8 mouse cellular contexts compared by ENCODE assay signal in genomic region chr13:47104146-47104545, GRCm38 (mm10). TPM values are rescaled to one million over a fixed set of nuclear protein-coding genes. Genes with fewer than 3 reads are reported as not detected.
DNase-seq lines count a peak whose midpoint lies in the region; ATAC-seq and TF ChIP-seq lines count a peak whose summit lies in the region.

No protein-coding gene starts in this region.

- H3K27ac ChIP-seq in heart, adult 2 months = no peak overlapping the region
- peak overlapping the region; percentile 26; the same call in 1 of the 2 replicates for H3K27ac ChIP-seq in hindbrain, embryonic 10.5 days
- peak overlapping the region; percentile 46 for H3K27ac ChIP-seq in liver, embryonic 16.5 days (ENCODE audit: low read length)

- H3K27me3 ChIP-seq in heart, adult 2 months (ENCODE audit: control insufficient read depth, insufficient read depth, low read length) = no peaks in the 10 kb centered on the region
- H3K27me3 ChIP-seq in hindbrain, embryonic 10.5 days (ENCODE audit: insufficient read depth, poor library complexity, severe bottlenecking) = no peaks in the 10 kb centered on the region
- no peaks in the 10 kb centered on the region for H3K27me3 ChIP-seq in liver, embryonic 16.5 days (ENCODE audit: control insufficient read depth, insufficient read depth, low read depth, low read length)

- no peak overlapping the region for H3K9ac ChIP-seq in heart, adult 2 months (ENCODE audit: low read depth, low read length)
- H3K9ac ChIP-seq in liver, embryonic 16.5 days (ENCODE audit: low read depth, low read length) = peak overlapping the region; percentile 99

- no peak for ATAC-seq in liver, embryonic 16.5 days (ENCODE audit: low read depth)
- ATAC-seq in megakaryocyte progenitor cell, adult 5-6 weeks (replicated peaks; ENCODE audit: poor library complexity) = no peak

- TF ChIP-seq EP300 in heart, adult 2 months (IDR thresholded peaks at IDR 0.05; ENCODE audit: insufficient read depth, low read depth, low read length) = no peak

- intact Hi-C loops in heart, adult 2 months (cut with DNase I) = no loop called here
- intact Hi-C loops in heart, postnatal 36 days (cut with DNase I) = no loop called here

- H3K4me2 ChIP-seq in liver, embryonic 16.5 days (ENCODE audit: low read depth, low read length) = peak overlapping the region; percentile 80

- peaks cover 7% of the 10 kb centered on the region for H3K4me1 ChIP-seq in heart, adult 2 months (ENCODE audit: control insufficient read depth, insufficient read depth, low read length)
- H3K4me1 ChIP-seq in hindbrain, embryonic 10.5 days (replicated peaks) = peaks cover 29% of the 10 kb centered on the region
- peaks cover 32% of the 10 kb centered on the region for H3K4me1 ChIP-seq in liver, embryonic 16.5 days (ENCODE audit: control insufficient read depth, low read depth, low read length)

- peak overlapping the region; percentile 92; the same call in 1 of the 2 replicates for H3K4me3 ChIP-seq in heart, adult 2 months
- H3K4me3 ChIP-seq in hindbrain, embryonic 10.5 days = peak overlapping the region; percentile 99
- H3K4me3 ChIP-seq in liver, embryonic 16.5 days (ENCODE audit: low read depth, low read length) = peak overlapping the region; percentile 86

- no peak for TF ChIP-seq CTCF in heart, adult 2 months (IDR thresholded peaks at IDR 0.05)

- H3K9me3 ChIP-seq in hindbrain, embryonic 10.5 days = no peaks in the 10 kb centered on the region
- no peaks in the 10 kb centered on the region for H3K9me3 ChIP-seq in liver, embryonic 16.5 days (replicated peaks; ENCODE audit: control insufficient read depth, low read length)

- no peaks in the 10 kb centered on the region; the same call in 1 of the 2 replicates for H3K79me2 ChIP-seq in heart, adult 2 months (replicated peaks; ENCODE audit: control insufficient read depth, insufficient read depth, low read length)

- H3K36me3 ChIP-seq in heart, adult 2 months (ENCODE audit: control insufficient read depth, insufficient read depth, low read length) = peaks cover 9% of the 10 kb centered on the region; the same call in 1 of the 2 replicates
- H3K36me3 ChIP-seq in hindbrain, embryonic 10.5 days = peaks cover 40% of the 10 kb centered on the region
- H3K36me3 ChIP-seq in liver, embryonic 16.5 days (ENCODE audit: control insufficient read depth, insufficient read depth) = peaks cover 31% of the 10 kb centered on the region

- DNase-seq in heart, adult 2 months = no peak
- no peak for DNase-seq in heart, postnatal 36 days
- DNase-seq in CD4-positive helper T cell, adult 2 months (ENCODE audit: low read depth, low spot score) = peak; percentile 49
- DNase-seq in hindbrain, embryonic 10.5 days (ENCODE audit: low spot score) = no peak
- no peak for DNase-seq in spleen, adult 12 weeks (ENCODE audit: low spot score)
- no peak for DNase-seq in gastrocnemius, postnatal 25 days

- 44% methylated on average over 2 of the region's 2 CpGs for WGBS in heart, adult 2 months
- WGBS in hindbrain, embryonic 10.5 days = 16% methylated on average over 2 of the region's 2 CpGs
- 21% methylated on average over 2 of the region's 2 CpGs for WGBS in liver, embryonic 16.5 days (ENCODE audit: insufficient replicate concordance)

- no peak for TF ChIP-seq POLR2A in heart, adult 2 months (IDR thresholded peaks at IDR 0.05; ENCODE audit: insufficient read depth, low read depth, low read length)

RNA-seq across cellular contexts. Expression of gene Dek, which starts 1.9 kb away (rescaled TPM):
- 10 to 100 TPM; 32.1 to 32.6 TPM for total RNA-seq in heart, adult 2 months (2021)
- polyA plus RNA-seq in heart, adult 2 months (2012; rRNA removed) = 7.4 and 8.9 TPM in 2 replicates
- 10 to 100 TPM; 32.4 to 38.7 TPM for total RNA-seq in heart, postnatal 36 days (2021)
- 222 and 348 TPM in 2 replicates for polyA plus RNA-seq in hindbrain, embryonic 10.5 days (2016; fragmentation: Nextera tagmentation; extraction: Ambion mirVana)
- 294 and 338 TPM in 2 replicates for polyA plus RNA-seq in liver, embryonic 16.5 days (2015; fragmentation: Nextera tagmentation; extraction: Ambion mirVana)
- total RNA-seq in megakaryocyte progenitor cell, adult 5-6 weeks (2015) = 470 TPM in 2 replicates
- 476 and 558 TPM in 2 replicates for total RNA-seq in megakaryocyte progenitor cell, adult 5-6 weeks (2017)
- 10 to 100 TPM; 30.2 to 31.3 TPM for total RNA-seq in gastrocnemius, postnatal 25 days (2021)

RNA-seq across cellular contexts. Expression of gene Rnf144b, which starts 18.3 kb away (rescaled TPM):
- 10 to 100 TPM; 18.1 to 31.0 TPM for total RNA-seq in heart, adult 2 months (2021)
- 8.0 and 12.2 TPM in 2 replicates for polyA plus RNA-seq in heart, adult 2 months (2012; rRNA removed)
- total RNA-seq in heart, postnatal 36 days (2021) = 10 to 100 TPM; 15.2 to 34.7 TPM
- polyA plus RNA-seq in hindbrain, embryonic 10.5 days (2016; fragmentation: Nextera tagmentation; extraction: Ambion mirVana) = 0.46 and 0.82 TPM in 2 replicates
- polyA plus RNA-seq in liver, embryonic 16.5 days (2015; fragmentation: Nextera tagmentation; extraction: Ambion mirVana) = 2.4 and 2.5 TPM in 2 replicates
- 7.0 and 10.6 TPM in 2 replicates for total RNA-seq in megakaryocyte progenitor cell, adult 5-6 weeks (2015)
- total RNA-seq in megakaryocyte progenitor cell, adult 5-6 weeks (2017) = 7.4 and 10.8 TPM in 2 replicates
- 10 to 100 TPM; 11.3 to 12.3 TPM for total RNA-seq in gastrocnemius, postnatal 25 days (2021)

RNA-seq across cellular contexts. Expression of gene Tpmt, which starts 59.6 kb away (rescaled TPM):
- total RNA-seq in heart, adult 2 months (2021) = 1 to 10 TPM; 3.0 to 6.6 TPM
- 3.1 and 4.2 TPM in 2 replicates for polyA plus RNA-seq in heart, adult 2 months (2012; rRNA removed)
- 1 to 10 TPM; 3.6 to 4.2 TPM for total RNA-seq in heart, postnatal 36 days (2021)
- polyA plus RNA-seq in hindbrain, embryonic 10.5 days (2016; fragmentation: Nextera tagmentation; extraction: Ambion mirVana) = 36.1 and 40.9 TPM in 2 replicates
- 11.5 and 13.1 TPM in 2 replicates for polyA plus RNA-seq in liver, embryonic 16.5 days (2015; fragmentation: Nextera tagmentation; extraction: Ambion mirVana)
- 6.5 and 9.4 TPM in 2 replicates for total RNA-seq in megakaryocyte progenitor cell, adult 5-6 weeks (2015)
- 1.5 and 3.1 TPM in 2 replicates for total RNA-seq in megakaryocyte progenitor cell, adult 5-6 weeks (2017)
- total RNA-seq in gastrocnemius, postnatal 25 days (2021) = 1 to 10 TPM; 4.1 to 5.1 TPM

Comparison
In these comparisons a context has a peak if more than half of its experiments do, and no peak if none do; other contexts are left out.
1. RNA of gene Dek, which starts 1.9 kb away (total RNA-seq): 470 to 558 TPM in megakaryocyte progenitor cell, adult 5-6 weeks; 32.4 to 38.7 TPM in heart, postnatal 36 days, 32.1 to 32.6 TPM in heart, adult 2 months and 30.2 to 31.3 TPM in gastrocnemius, postnatal 25 days; every median in the first group is over 10 times any median in the second.
2. Peak in every context shown above with its lines, with median percentiles within 50 percentile points of each other: H3K4me3 ChIP-seq.